Mouse (Mus musculus): ENCODE data around the gene Fas. TPM values are rescaled to one million over a fixed set of nuclear protein-coding genes. Genes with fewer than 3 reads are reported as not detected.

The Fas gene
- total and polyA plus RNA-seq, 3 experiments, result 5.1 to 17.4 (median 12.1) TPM

- Histone ChIP-seq H3K9ac (ENCODE audit: low read depth, low read length) (no peak overlapping the region), H3K4me3 (no peak overlapping the region), H3K27me3 (ENCODE audit: control insufficient read depth, insufficient read depth, low read length) (no peaks in the 10 kb centered on the region), H3K79me2 (replicated peaks; ENCODE audit: control insufficient read depth, insufficient read depth, low read length) (no peaks in the 10 kb centered on the region), H3K27ac (peak overlapping the region; percentile 15), H3K4me1 (ENCODE audit: control insufficient read depth, insufficient read depth, low read length) (peaks cover 5% of the 10 kb centered on the region), H3K36me3 (ENCODE audit: control insufficient read depth, insufficient read depth, low read length) (no peaks in the 10 kb centered on the region; the same call in 1 of the 2 replicates)
- TF ChIP-seq EP300 (IDR thresholded peaks at IDR 0.05; ENCODE audit: insufficient read depth, low read depth, low read length) (0 out of 2 replicates have a peak, but pooled peaks have one; percentile 8), POLR2A (IDR thresholded peaks at IDR 0.05; ENCODE audit: insufficient read depth, low read depth, low read length) (no peak), CTCF (IDR thresholded peaks at IDR 0.05) (no peak)
- 18% methylated on average over 8 of the region's 8 CpGs for WGBS
- DNase-seq, result peak in 1 of 2 experiments; percentile 21
- intact Hi-C loops (cut with DNase I), result loop anchor here (5.0 kb wide), 1 partner anchor 47 kb away; no protein-coding TSS in a partner anchor
Observed at GRCm38 (mm10) chr19:34345616-34346267, 55.3 kb downstream of the Fas start.

DNA sequence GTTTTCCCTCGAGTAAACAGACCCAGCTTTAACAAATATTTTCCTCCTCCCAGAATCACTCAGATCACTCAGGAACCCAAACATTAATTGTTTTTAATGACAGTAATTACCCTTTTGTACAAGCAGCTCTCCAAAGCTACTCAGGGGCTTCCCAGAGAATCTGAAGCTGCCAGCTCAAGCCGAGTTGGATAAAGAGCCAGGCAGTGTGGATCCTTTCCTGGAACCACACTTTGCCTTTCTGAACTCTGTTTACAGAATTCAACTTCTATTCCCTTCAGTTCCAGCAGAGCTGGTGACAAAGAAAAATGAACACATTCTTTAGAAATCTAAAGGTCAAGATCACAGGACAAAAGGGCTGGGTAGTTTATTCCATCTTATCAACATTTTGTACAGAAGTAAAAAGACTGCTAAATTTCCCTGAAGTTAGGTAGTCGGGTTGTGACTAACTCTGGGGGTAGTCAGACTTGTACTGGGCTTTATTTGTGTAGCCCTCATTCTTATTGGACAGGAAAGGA is 62.9 kb downstream of the Fas start:
- Histone ChIP-seq H3K4me1 (ENCODE audit: control insufficient read depth, insufficient read depth, low read length) (peaks cover 2% of the 10 kb centered on the region; the same call in 1 of the 2 replicates), H3K27ac (no peak overlapping the region), H3K9ac (ENCODE audit: low read depth, low read length) (no peak overlapping the region), H3K27me3 (ENCODE audit: control insufficient read depth, insufficient read depth, low read length) (no peaks in the 10 kb centered on the region), H3K4me3 (no peak overlapping the region), H3K79me2 (replicated peaks; ENCODE audit: control insufficient read depth, insufficient read depth, low read length) (no peaks in the 10 kb centered on the region), H3K36me3 (ENCODE audit: control insufficient read depth, insufficient read depth, low read length) (no peaks in the 10 kb centered on the region)
- WGBS, result 35% methylated on average over 3 of the region's 3 CpGs
- no peak for DNase-seq
- intact Hi-C loops (cut with DNase I), result no loop called here
- TF ChIP-seq CTCF (IDR thresholded peaks at IDR 0.05), result no peak

DNA sequence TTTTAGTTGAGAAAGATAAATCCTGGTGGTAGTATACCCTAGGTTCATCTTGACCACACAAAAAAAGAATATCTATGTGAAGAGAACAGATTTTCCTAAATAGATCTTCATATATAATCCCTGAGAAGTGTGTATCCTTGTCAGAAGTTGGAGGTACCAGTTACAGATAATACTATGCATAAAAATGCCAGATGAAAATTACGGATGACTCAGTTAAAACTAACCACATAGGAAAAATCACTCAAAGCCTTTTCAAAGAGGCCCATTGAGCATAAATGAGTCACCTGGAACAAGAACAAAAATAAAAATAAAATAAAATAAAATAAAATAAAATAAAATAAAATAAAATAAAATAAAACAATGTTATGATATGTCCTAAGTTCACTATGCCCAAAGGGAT is 72.2 kb downstream of the Fas start:
- H3K4me1 ChIP-seq (ENCODE audit: control insufficient read depth, insufficient read depth, low read length), result no peaks in the 10 kb centered on the region
- WGBS, result 95% methylated on average over 1 of the region's 1 CpGs
- H3K79me2 ChIP-seq (replicated peaks; ENCODE audit: control insufficient read depth, insufficient read depth, low read length), result no peaks in the 10 kb centered on the region
- no peaks in the 10 kb centered on the region for H3K27me3 ChIP-seq (ENCODE audit: control insufficient read depth, insufficient read depth, low read length)
- H3K36me3 ChIP-seq (ENCODE audit: control insufficient read depth, insufficient read depth, low read length), result no peaks in the 10 kb centered on the region
- H3K9ac ChIP-seq (ENCODE audit: low read depth, low read length), result no peak overlapping the region
- no peak overlapping the region for H3K4me3 ChIP-seq
- intact Hi-C loops (cut with DNase I), result no loop called here
- H3K27ac ChIP-seq, result no peak overlapping the region
- no peak for TF ChIP-seq CTCF (IDR thresholded peaks at IDR 0.05)
- no peak for TF ChIP-seq EP300 (IDR thresholded peaks at IDR 0.05; ENCODE audit: insufficient read depth, low read depth, low read length)
- TF ChIP-seq POLR2A (IDR thresholded peaks at IDR 0.05; ENCODE audit: insufficient read depth, low read depth, low read length), result no peak
- no peak for DNase-seq

- no peaks in the 10 kb centered on the region for H3K36me3 ChIP-seq (ENCODE audit: control insufficient read depth, insufficient read depth, low read length)
- no peak for TF ChIP-seq EP300 (IDR thresholded peaks at IDR 0.05; ENCODE audit: insufficient read depth, low read depth, low read length)
- H3K27me3 ChIP-seq (ENCODE audit: control insufficient read depth, insufficient read depth, low read length), result no peaks in the 10 kb centered on the region
- no peak overlapping the region for H3K4me3 ChIP-seq
- no peak overlapping the region for H3K9ac ChIP-seq (ENCODE audit: low read depth, low read length)
- peaks cover 2% of the 10 kb centered on the region; the same call in 1 of the 2 replicates for H3K4me1 ChIP-seq (ENCODE audit: control insufficient read depth, insufficient read depth, low read length)
- intact Hi-C loops (cut with DNase I), result no loop called here
- no peak overlapping the region for H3K27ac ChIP-seq
- WGBS, result 20% methylated on average over 1 of the region's 1 CpGs
- DNase-seq, result no peak
- H3K79me2 ChIP-seq (replicated peaks; ENCODE audit: control insufficient read depth, insufficient read depth, low read length), result no peaks in the 10 kb centered on the region
Observed at GRCm38 (mm10) chr19:34369551-34369950, 79.1 kb downstream of the Fas start.

DNA sequence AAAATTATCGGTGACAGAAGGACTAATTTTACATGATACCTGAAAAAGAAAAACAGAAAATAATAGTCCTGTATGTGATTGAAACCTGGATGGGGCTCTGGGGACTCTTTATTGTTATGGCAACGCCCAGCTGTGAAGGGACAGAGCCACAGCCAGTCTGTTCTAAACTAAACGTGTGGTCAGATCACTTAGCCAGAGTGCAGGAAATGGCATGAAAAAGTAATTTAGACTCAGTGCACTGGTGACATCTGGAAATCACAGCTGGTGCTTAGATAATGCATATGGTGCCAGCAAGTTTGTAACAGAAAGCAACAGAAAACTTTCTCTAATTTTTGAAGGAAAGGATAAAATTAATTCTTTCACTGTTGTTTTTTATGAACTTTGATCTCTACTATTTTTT is 79.9 kb downstream of the Fas start:
- DNase-seq, result no peak
- WGBS, result 30% methylated on average over 3 of the region's 3 CpGs
- Histone ChIP-seq H3K79me2 (replicated peaks; ENCODE audit: control insufficient read depth, insufficient read depth, low read length) (no peaks in the 10 kb centered on the region), H3K4me1 (ENCODE audit: control insufficient read depth, insufficient read depth, low read length) (peaks cover 2% of the 10 kb centered on the region; the same call in 1 of the 2 replicates), H3K27ac (peak overlapping the region; percentile 26; the same call in 1 of the 2 replicates), H3K4me3 (no peak overlapping the region), H3K27me3 (ENCODE audit: control insufficient read depth, insufficient read depth, low read length) (no peaks in the 10 kb centered on the region), H3K9ac (ENCODE audit: low read depth, low read length) (no peak overlapping the region), H3K36me3 (ENCODE audit: control insufficient read depth, insufficient read depth, low read length) (no peaks in the 10 kb centered on the region)
- TF ChIP-seq CTCF (IDR thresholded peaks at IDR 0.05) (no peak), EP300 (IDR thresholded peaks at IDR 0.05; ENCODE audit: insufficient read depth, low read depth, low read length) (no peak), POLR2A (IDR thresholded peaks at IDR 0.05; ENCODE audit: insufficient read depth, low read depth, low read length) (no peak)
- intact Hi-C loops (cut with DNase I), result no loop called here

Other genes with a start within 250 kb of the Fas start
- not detected for gene Lipn, start 223.3 kb upstream of the Fas start, total RNA-seq (2021)
- not detected in 2 replicates for gene Lipn, start 223.3 kb upstream of the Fas start, polyA plus RNA-seq (2012; rRNA removed)
- not detected for gene Lipm, start 189.7 kb upstream of the Fas start, total RNA-seq (2021)
- not detected in 2 replicates for gene Lipm, start 189.7 kb upstream of the Fas start, polyA plus RNA-seq (2012; rRNA removed)
- not detected for gene Ankrd22, start 124.6 kb upstream of the Fas start, total RNA-seq (2021)
- 0.10 TPM in 1 of 2 replicates, not detected in the other for gene Ankrd22, start 124.6 kb upstream of the Fas start, polyA plus RNA-seq (2012; rRNA removed)
- 1 to 10 TPM; 3.0 to 3.5 TPM for gene Stambpl1, start 98.4 kb upstream of the Fas start, total RNA-seq (2021)
- gene Stambpl1, start 98.4 kb upstream of the Fas start, polyA plus RNA-seq (2012; rRNA removed), result 3.6 TPM in 2 replicates
- 100 to 1,000 TPM; 134 to 152 TPM for gene Acta2, start 35.1 kb upstream of the Fas start, total RNA-seq (2021)
- gene Acta2, start 35.1 kb upstream of the Fas start, polyA plus RNA-seq (2012; rRNA removed), result 517 and 1,089 TPM in 2 replicates
- under 1 TPM; 0.16 to 0.34 TPM for gene Ch25h, start 184.5 kb downstream of the Fas start, total RNA-seq (2021)
- gene Ch25h, start 184.5 kb downstream of the Fas start, polyA plus RNA-seq (2012; rRNA removed), result 2.4 and 3.2 TPM in 2 replicates
- 10 to 100 TPM; 24.9 to 25.1 TPM for gene Lipa, start 236.8 kb downstream of the Fas start, total RNA-seq (2021)
- gene Lipa, start 236.8 kb downstream of the Fas start, polyA plus RNA-seq (2012; rRNA removed), result 18.8 and 30.9 TPM in 2 replicates